Mouse (Mus musculus) ovary, postnatal 14 days (tissue): ENCODE data around the gene Ap1ar.

ENCODE experiments used
- DNase-seq: peaks from one replicate; pipeline ENCODE4 v3.0.0; 2022; ENCODE audit warnings: low spot score

The Ap1ar gene

GRCm38 (mm10) chr3:127841926-127842325 is 4.6 kb upstream of the Ap1ar start:
- DNase-seq: no peak

- DNase-seq: no peak
Measured at GRCm38 (mm10) chr3:127837972-127838644, 785 bp upstream of the Ap1ar start.

GRCm38 (mm10) chr3:127836798-127837153 is 547 bp downstream of the Ap1ar start:
- no peak for DNase-seq

- no peak for DNase-seq
Measured at GRCm38 (mm10) chr3:127835594-127835993, 1.7 kb downstream of the Ap1ar start.

GRCm38 (mm10) chr3:127834040-127834439 is 3.3 kb downstream of the Ap1ar start:
- DNase-seq: no peak

- no peak for DNase-seq
Measured at GRCm38 (mm10) chr3:127831079-127831478, 6.2 kb downstream of the Ap1ar start.

- DNase-seq: no peak
Measured at GRCm38 (mm10) chr3:127830183-127830582, 7.1 kb downstream of the Ap1ar start.

- no peak for DNase-seq
Measured at GRCm38 (mm10) chr3:127827123-127827522, 10.2 kb downstream of the Ap1ar start.

GRCm38 (mm10) chr3:127826503-127826902 is 10.8 kb downstream of the Ap1ar start:
- no peak for DNase-seq

GRCm38 (mm10) chr3:127823886-127824863 is 13.1 kb downstream of the Ap1ar start:
- DNase-seq: no peak

GRCm38 (mm10) chr3:127821209-127821608 is 16.1 kb downstream of the Ap1ar start:
- no peak for DNase-seq

GRCm38 (mm10) chr3:127820400-127820799 is 16.9 kb downstream of the Ap1ar start:
- no peak for DNase-seq

- no peak for DNase-seq
Measured at GRCm38 (mm10) chr3:127818694-127819663, 18.3 kb downstream of the Ap1ar start.

- no peak for DNase-seq
Measured at GRCm38 (mm10) chr3:127817120-127817683, 20.1 kb downstream of the Ap1ar start.

GRCm38 (mm10) chr3:127809103-127809502 is 28.2 kb downstream of the Ap1ar start:
- DNase-seq: no peak

GRCm38 (mm10) chr3:127807846-127808245 is 29.5 kb downstream of the Ap1ar start:
- DNase-seq: no peak

- DNase-seq: no peak
Measured at GRCm38 (mm10) chr3:127805991-127806390, 31.3 kb downstream of the Ap1ar start.

- DNase-seq: no peak
Measured at GRCm38 (mm10) chr3:127805071-127805470, 32.3 kb downstream of the Ap1ar start.

- DNase-seq: no peak
Measured at GRCm38 (mm10) chr3:127804439-127804838, 32.9 kb downstream of the Ap1ar start.

GRCm38 (mm10) chr3:127802814-127803213 is 34.5 kb downstream of the Ap1ar start:
- DNase-seq: no peak

- DNase-seq: no peak
Measured at GRCm38 (mm10) chr3:127801162-127801561, 36.2 kb downstream of the Ap1ar start.

GRCm38 (mm10) chr3:127796271-127796670 is 41.1 kb downstream of the Ap1ar start:
- no peak for DNase-seq
